Mouse (Mus musculus) myocyte (in vitro differentiated cells): Measurements from ENCODE around the gene Tcirg1. TPM values are rescaled to one million over a fixed set of nuclear protein-coding genes. Genes with fewer than 3 reads are reported as not detected.

Experiments
- H3K27me3 ChIP-seq: one replicate; pipeline ENCODE4 v1.6.1; 2011; ENCODE audit not compliant: control insufficient read depth, insufficient read depth, insufficient read length
- H3K36me3 ChIP-seq: one replicate; pipeline ENCODE4 v1.6.1; 2011; ENCODE audit not compliant: control insufficient read depth, insufficient read depth
- H3K4me2 ChIP-seq: one replicate; pipeline ENCODE4 v1.6.1; 2011; ENCODE audit warnings: low read depth, control low read depth
- H3K4me3 ChIP-seq: one replicate; pipeline ENCODE4 v1.5.1; 2011; ENCODE audit warnings: mild to moderate bottlenecking, control low read depth, moderate library complexity
- H3K79me2 ChIP-seq: one replicate; pipeline ENCODE4 v1.6.1; 2011; ENCODE audit not compliant: control insufficient read depth, insufficient read depth
- H3ac ChIP-seq: one replicate; pipeline ENCODE4 v1.6.1; 2011; ENCODE audit not compliant: control insufficient read depth, insufficient read length
- CEBPB ChIP-seq: IDR thresholded peaks from 2 replicates; pipeline ENCODE4 v1.6.1; 2011; ENCODE audit warnings: mild to moderate bottlenecking, moderate library complexity; ENCODE audit not compliant: poor library complexity, insufficient read depth, severe bottlenecking
- E2F4 ChIP-seq: IDR thresholded peaks from one replicate; pipeline ENCODE4 v1.6.1; 2011; ENCODE audit warnings: mild to moderate bottlenecking, control low read depth, moderate library complexity; ENCODE audit not compliant: insufficient read depth
- MAX ChIP-seq: IDR thresholded peaks from one replicate; pipeline ENCODE4 v1.6.1; 2011; ENCODE audit warnings: low read depth, mild to moderate bottlenecking, control low read depth
- MYOD1 ChIP-seq, 3 experiments: IDR thresholded peaks; one replicate each; pipeline ENCODE4 v1.6.1; 2011; ENCODE audit warnings: control low read depth in 2 of 3, low read depth in 2 of 3, mild to moderate bottlenecking in 2 of 3, moderate library complexity in 1 of 3; ENCODE audit not compliant: insufficient read length in 2 of 3, control insufficient read depth in 1 of 3
- MYOG ChIP-seq, 3 experiments: IDR thresholded peaks; one replicate each; pipeline ENCODE4 v1.6.1; 2011; ENCODE audit warnings: control low read depth in 2 of 3, low read depth in 2 of 3, mild to moderate bottlenecking in 2 of 3; ENCODE audit not compliant: insufficient read length in 2 of 3, control insufficient read depth in 1 of 3, insufficient read depth in 1 of 3
- POLR2A ChIP-seq: IDR thresholded peaks from one replicate; pipeline ENCODE4 v1.6.1; 2011; ENCODE audit warnings: low read depth, mild to moderate bottlenecking, control low read depth, moderate library complexity; ENCODE audit not compliant: insufficient read length
- POLR2AphosphoS2 ChIP-seq: IDR thresholded peaks from one replicate; pipeline ENCODE4 v1.6.1; 2011; ENCODE audit warnings: low read depth, control low read depth; ENCODE audit not compliant: insufficient read length
- REST ChIP-seq: IDR thresholded peaks from one replicate; pipeline ENCODE4 v1.6.1; 2011; ENCODE audit warnings: mild to moderate bottlenecking, control low read depth, moderate library complexity; ENCODE audit not compliant: insufficient read depth, insufficient read length
- SRF ChIP-seq: IDR thresholded peaks from one replicate; pipeline ENCODE4 v1.6.1; 2011; ENCODE audit warnings: low read depth; ENCODE audit not compliant: control insufficient read depth, insufficient read length
- TCF12 ChIP-seq: IDR thresholded peaks from one replicate; pipeline ENCODE4 v1.6.1; 2011; ENCODE audit warnings: mild to moderate bottlenecking, control low read depth; ENCODE audit not compliant: poor library complexity, insufficient read depth, severe bottlenecking
- TCF3 ChIP-seq: IDR thresholded peaks from one replicate; pipeline ENCODE4 v1.6.1; 2011; ENCODE audit warnings: low read depth, control low read depth; ENCODE audit not compliant: insufficient read length
- USF1 ChIP-seq: IDR thresholded peaks from one replicate; pipeline ENCODE4 v1.6.1; 2011; ENCODE audit warnings: low read depth, mild to moderate bottlenecking, control low read depth, moderate library complexity
- polyA plus RNA-seq: library from polyadenylated mRNA; unstranded; fragments of >200 nt; fragmentation: generic; extraction: Trizol; gene quantifications from one replicate; pipeline ENCODE4 v1.2.1, GENCODE M21; 2012; ENCODE audit warnings: missing spikeins

Gene Tcirg1
- polyA plus RNA-seq, 1 experiment: 50.9 TPM

GRCm38 (mm10) chr19:3950331-3950730 is 43.4 kb upstream of the Tcirg1 start:
- Histone ChIP-seq H3K79me2 (no peaks in the 10 kb centered on the region), H3ac (no peak overlapping the region), H3K4me2 (no peak overlapping the region), H3K36me3 (no peaks in the 10 kb centered on the region), H3K4me3 (no peak overlapping the region), H3K27me3 (no peaks in the 10 kb centered on the region)
- TF ChIP-seq CEBPB: no peak
- TF ChIP-seq TCF3: no peak
- TF ChIP-seq USF1: no peak
- no peak for TF ChIP-seq SRF
- no peak for TF ChIP-seq MAX
- TF ChIP-seq MYOG (IDR thresholded peaks at IDR 0.05; ENCODE audit: control insufficient read depth in 1 of 3, insufficient read depth in 1 of 3, insufficient read length in 2 of 3, low read depth in 2 of 3): no peak
- TF ChIP-seq POLR2AphosphoS2: no peak
- TF ChIP-seq POLR2A: no peak
- no peak for TF ChIP-seq REST
- no peak for TF ChIP-seq MYOD1 (IDR thresholded peaks at IDR 0.05; ENCODE audit: control insufficient read depth in 1 of 3, insufficient read length in 2 of 3, low read depth in 2 of 3)
- TF ChIP-seq TCF12: no peak
- TF ChIP-seq E2F4: no peak

DNA sequence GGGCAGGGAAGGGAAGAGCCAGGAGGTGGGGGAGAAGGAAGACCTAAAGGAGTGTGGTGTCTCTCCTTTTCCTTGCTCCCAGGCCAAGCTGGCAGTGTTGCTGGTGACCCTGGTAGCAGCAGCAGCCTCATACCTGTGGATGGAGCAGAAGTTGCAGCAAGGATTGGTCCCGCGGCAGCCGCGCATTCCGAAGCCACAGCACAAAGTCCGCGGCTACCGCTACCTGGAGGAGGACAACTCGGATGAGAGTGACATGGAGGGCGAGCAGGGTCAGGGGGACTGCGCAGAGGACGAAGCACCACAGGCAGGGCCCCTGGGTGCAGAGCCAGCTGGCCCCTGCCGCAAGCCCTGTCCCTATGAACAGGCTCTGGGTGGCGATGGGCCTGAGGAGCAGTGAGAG is 41.6 kb upstream of the Tcirg1 start:
- no peak overlapping the region for H3K4me2 ChIP-seq
- no peaks in the 10 kb centered on the region for H3K27me3 ChIP-seq
- no peak overlapping the region for H3ac ChIP-seq
- no peaks in the 10 kb centered on the region for H3K36me3 ChIP-seq
- no peak for TF ChIP-seq TCF3
- TF ChIP-seq SRF: no peak
- no peak for TF ChIP-seq REST
- no peak for TF ChIP-seq MYOG (IDR thresholded peaks at IDR 0.05; ENCODE audit: control insufficient read depth in 1 of 3, insufficient read depth in 1 of 3, insufficient read length in 2 of 3, low read depth in 2 of 3)
- TF ChIP-seq TCF12: no peak
- H3K79me2 ChIP-seq: no peaks in the 10 kb centered on the region
- no peak overlapping the region for H3K4me3 ChIP-seq

- H3ac ChIP-seq: no peak overlapping the region
- TF ChIP-seq POLR2AphosphoS2: no peak
- no peak for TF ChIP-seq E2F4
- no peak for TF ChIP-seq MAX
- no peak for TF ChIP-seq POLR2A
- no peak for TF ChIP-seq TCF12
- TF ChIP-seq CEBPB: no peak
- TF ChIP-seq TCF3: no peak
- no peak for TF ChIP-seq MYOD1 (IDR thresholded peaks at IDR 0.05; ENCODE audit: control insufficient read depth in 1 of 3, insufficient read length in 2 of 3, low read depth in 2 of 3)
- TF ChIP-seq REST: no peak
- no peak for TF ChIP-seq MYOG (IDR thresholded peaks at IDR 0.05; ENCODE audit: control insufficient read depth in 1 of 3, insufficient read depth in 1 of 3, insufficient read length in 2 of 3, low read depth in 2 of 3)
- no peak for TF ChIP-seq SRF
- TF ChIP-seq USF1: no peak
- H3K36me3 ChIP-seq: no peaks in the 10 kb centered on the region
- H3K4me2 ChIP-seq: no peak overlapping the region
- no peaks in the 10 kb centered on the region for H3K79me2 ChIP-seq
- H3K4me3 ChIP-seq: no peak overlapping the region
- no peaks in the 10 kb centered on the region for H3K27me3 ChIP-seq
These were observed 40.9 kb upstream of the Tcirg1 start for GRCm38 (mm10) chr19:3947813-3948212.

- TF ChIP-seq E2F4: no peak
- no peak for TF ChIP-seq USF1
- TF ChIP-seq CEBPB: no peak
- TF ChIP-seq SRF: no peak
- no peak for TF ChIP-seq MAX
- TF ChIP-seq REST: no peak
- TF ChIP-seq MYOG (IDR thresholded peaks at IDR 0.05; ENCODE audit: control insufficient read depth in 1 of 3, insufficient read depth in 1 of 3, insufficient read length in 2 of 3, low read depth in 2 of 3): no peak
- no peak for TF ChIP-seq POLR2A
- no peak for TF ChIP-seq MYOD1 (IDR thresholded peaks at IDR 0.05; ENCODE audit: control insufficient read depth in 1 of 3, insufficient read length in 2 of 3, low read depth in 2 of 3)
- no peak for TF ChIP-seq POLR2AphosphoS2
- TF ChIP-seq TCF3: no peak
- TF ChIP-seq TCF12: no peak
- H3K79me2 ChIP-seq: no peaks in the 10 kb centered on the region
- H3K27me3 ChIP-seq: no peaks in the 10 kb centered on the region
- H3ac ChIP-seq: no peak overlapping the region
- no peaks in the 10 kb centered on the region for H3K36me3 ChIP-seq
- H3K4me3 ChIP-seq: no peak overlapping the region
- no peak overlapping the region for H3K4me2 ChIP-seq
These were observed 39.8 kb upstream of the Tcirg1 start for GRCm38 (mm10) chr19:3946715-3947114.

- no peak for TF ChIP-seq USF1
- TF ChIP-seq POLR2AphosphoS2: no peak
- no peak for TF ChIP-seq TCF3
- no peak for TF ChIP-seq CEBPB
- no peak for TF ChIP-seq E2F4
- no peak for TF ChIP-seq MYOG (IDR thresholded peaks at IDR 0.05; ENCODE audit: control insufficient read depth in 1 of 3, insufficient read depth in 1 of 3, insufficient read length in 2 of 3, low read depth in 2 of 3)
- H3K27me3 ChIP-seq: no peaks in the 10 kb centered on the region
- no peak overlapping the region for H3K4me2 ChIP-seq
- H3K36me3 ChIP-seq: no peaks in the 10 kb centered on the region
- no peaks in the 10 kb centered on the region for H3K79me2 ChIP-seq
- H3K4me3 ChIP-seq: no peak overlapping the region
- H3ac ChIP-seq: no peak overlapping the region
These were observed 39.1 kb upstream of the Tcirg1 start for GRCm38 (mm10) chr19:3945872-3946564.
